Mouse (Mus musculus) brain, embryonic 14.5 days (tissue): Measurements from ENCODE around the gene Sft2d1.

Experiments used
- CTCF ChIP-seq: fragments of 200-500 bp; IDR thresholded peaks from 2 replicates; pipeline ENCODE4 v1.5.1; 2012; ENCODE audit warnings: inconsistent platforms, mild to moderate bottlenecking, moderate library complexity, borderline replicate concordance; ENCODE audit not compliant: insufficient read depth, insufficient read length; ENCODE audit errors: extremely low read depth
- POLR2A ChIP-seq: fragments of 200-500 bp; IDR thresholded peaks from 2 replicates; pipeline ENCODE4 v1.6.1; 2012; ENCODE audit warnings: mild to moderate bottlenecking, inconsistent platforms, borderline replicate concordance; ENCODE audit not compliant: poor library complexity, insufficient read depth, insufficient read length, severe bottlenecking; ENCODE audit errors: extremely low read depth

GRCm38 (mm10) chr17:8310838-8311614, at the start of gene Sft2d1:
- TF ChIP-seq POLR2A (peak; percentile 30; the same call in 1 of the 2 replicates), CTCF (no peak)
